Mouse (Mus musculus) gastrocnemius, adult 8-10 months (tissue): ENCODE data around the gene Cdk4. TPM values are rescaled to one million over a fixed set of nuclear protein-coding genes. Genes with fewer than 3 reads are reported as not detected.
"Not testable (repeated sequence)": the region's sequence is repeated elsewhere in the genome, so short reads cannot be mapped to it uniquely, and the experiment has no call there.

Source experiments
- DNase-seq, 2 experiments: peaks; one replicate each; pipeline ENCODE4 v3.0.0; 2022; ENCODE audit warnings: low spot score in 2 of 2
- total RNA-seq, 4 experiments: library from RNA; stranded (reverse); gene quantifications; 2 replicates each; pipeline ENCODE4 v1.2.4; 2022

Gene Cdk4
- total RNA-seq, 4 experiments from 2014 or later: 41.3 to 46.4 (median 43.8) TPM

- no peak for DNase-seq
These were observed 6.8 kb upstream of the Cdk4 start for GRCm38 (mm10) chr10:127056490-127056889.

DNA sequence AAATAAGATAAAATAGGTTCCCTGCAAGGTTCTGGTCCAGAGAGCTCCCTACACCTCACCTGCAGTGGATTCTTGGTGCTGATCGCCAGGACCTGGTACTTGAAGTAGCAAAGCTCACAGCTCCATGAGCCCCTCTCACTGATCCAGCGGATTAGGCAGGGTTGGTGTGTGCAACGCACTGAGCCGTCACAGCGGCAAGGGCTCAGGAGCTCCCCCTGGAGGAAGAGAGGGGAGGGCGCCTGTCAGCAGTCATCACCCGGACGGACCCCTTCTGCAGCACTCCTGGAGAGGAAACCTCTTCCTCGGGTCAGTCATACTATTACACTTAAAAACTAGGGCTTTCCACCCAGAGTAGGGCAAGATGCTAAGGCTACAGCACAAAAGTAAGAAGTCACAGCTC lies 5.2 kb upstream of the Cdk4 start:
- DNase-seq: peak in 1 of 2 experiments; percentile 40

- no peak for DNase-seq
These were observed 4.6 kb upstream of the Cdk4 start for GRCm38 (mm10) chr10:127058708-127059107.

DNA sequence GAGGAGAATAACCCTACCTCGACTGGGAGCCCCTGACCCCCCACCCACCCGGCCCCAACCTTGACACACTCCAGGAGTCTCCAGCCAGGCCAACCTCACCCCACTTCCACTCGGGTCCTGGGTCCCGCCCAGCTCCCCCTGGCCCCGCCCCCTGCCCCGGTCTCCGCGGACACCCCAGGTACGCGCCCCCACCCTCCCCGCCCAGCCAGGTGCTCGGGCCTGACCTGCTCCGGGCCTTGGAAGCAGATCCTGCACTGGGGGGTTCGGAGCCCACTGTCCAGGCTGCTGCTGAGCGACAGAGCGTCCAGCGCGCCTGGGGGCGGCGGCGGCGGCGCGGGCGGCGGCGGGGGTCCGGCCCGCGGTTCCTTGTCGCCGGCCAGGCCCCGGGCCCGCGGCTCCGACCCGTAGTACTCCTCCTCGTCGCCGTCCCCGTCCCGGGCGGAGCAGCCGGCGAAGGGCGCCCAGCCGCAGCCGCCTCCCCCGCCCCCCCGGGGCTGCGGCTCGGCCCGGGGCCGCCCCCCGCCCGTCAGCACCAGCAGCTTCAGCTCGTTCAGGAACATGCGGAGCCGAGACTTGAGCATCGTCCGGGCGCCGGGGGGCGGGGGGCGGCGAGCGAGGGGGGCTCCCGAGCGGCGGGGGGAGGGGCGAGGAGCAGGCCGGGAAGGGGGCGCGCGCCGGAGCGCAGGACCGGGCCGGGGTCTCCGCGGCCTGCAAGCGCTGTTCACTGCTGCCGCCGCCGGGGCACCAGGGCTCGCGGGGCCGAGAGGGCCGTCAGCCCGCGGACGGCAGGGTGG lies 4.0 kb upstream of the Cdk4 start:
- DNase-seq: no peak

- DNase-seq: no peak
These were observed 3.1 kb upstream of the Cdk4 start, which contains the start of gene March9 for GRCm38 (mm10) chr10:127059968-127060916. Gene March9 (minus strand): TSS chr10:127060184.

GRCm38 (mm10) chr10:127061085-127061484 lies 2.2 kb upstream of the Cdk4 start:
- no peak for DNase-seq

GRCm38 (mm10) chr10:127061513-127061912 lies 1.8 kb upstream of the Cdk4 start:
- DNase-seq: no peak

- not testable (repeated sequence) for DNase-seq
These were observed 1.2 kb upstream of the Cdk4 start for GRCm38 (mm10) chr10:127062101-127062500.

- DNase-seq: no peak
These were observed 831 bp upstream of the Cdk4 start for GRCm38 (mm10) chr10:127062503-127062902.

- no peak for DNase-seq
These were observed 858 bp downstream of the Cdk4 start for GRCm38 (mm10) chr10:127063913-127064870.

GRCm38 (mm10) chr10:127065981-127066380 lies 2.6 kb downstream of the Cdk4 start:
- no peak for DNase-seq

- no peak for DNase-seq
These were observed 3.2 kb downstream of the Cdk4 start for GRCm38 (mm10) chr10:127066519-127067018.

DNA sequence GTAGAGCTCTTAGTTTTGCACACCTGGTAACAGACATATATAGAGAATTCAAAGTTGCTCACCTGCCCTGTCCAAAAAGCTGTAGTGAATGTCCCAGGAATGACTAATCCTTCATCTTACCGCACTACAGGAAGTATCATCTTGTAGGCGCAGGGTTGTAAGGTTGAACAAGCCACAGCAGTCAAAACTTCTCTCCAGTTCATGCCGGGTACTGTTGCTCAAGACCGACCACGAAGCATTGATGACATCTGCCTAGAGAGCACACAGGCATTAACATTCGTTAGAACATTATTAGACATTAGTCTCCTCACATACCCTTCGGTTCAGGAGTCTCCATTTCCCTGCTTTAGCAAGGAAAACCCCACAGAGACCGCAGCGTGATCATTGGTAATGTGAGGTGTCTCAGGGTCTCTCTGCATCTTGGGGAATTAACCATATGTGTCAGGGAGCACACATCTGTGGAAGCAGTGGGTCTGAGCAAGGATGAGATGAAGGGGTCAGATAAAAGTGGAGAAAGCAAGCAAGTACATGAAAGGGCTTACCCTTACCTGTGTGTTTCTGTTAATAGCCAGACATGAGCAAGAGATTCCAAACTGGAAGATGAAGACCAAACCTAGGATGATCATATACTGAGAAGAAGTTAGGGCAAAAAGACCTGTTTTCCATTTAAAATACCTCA lies 5.2 kb downstream of the Cdk4 start:
- DNase-seq: no peak

GRCm38 (mm10) chr10:127069281-127070189 lies 6.2 kb downstream of the Cdk4 start:
- no peak for DNase-seq

GRCm38 (mm10) chr10:127070190-127071121 lies 7.1 kb downstream of the Cdk4 start, which contains the start of gene Tspan31:
Gene Tspan31 (minus strand): TSS chr10:127070264.
- DNase-seq: peak; percentile 82 to 84

GRCm38 (mm10) chr10:127071203-127071602 lies 7.9 kb downstream of the Cdk4 start:
- DNase-seq: no peak

GRCm38 (mm10) chr10:127072270-127072669 lies 8.9 kb downstream of the Cdk4 start:
- DNase-seq: not testable (repeated sequence)

- DNase-seq: not testable (repeated sequence)
These were observed 9.6 kb downstream of the Cdk4 start for GRCm38 (mm10) chr10:127072969-127073368.
